14 mouse cellular contexts compared by ENCODE assay signal in genomic region chr1:88220336-88220735, GRCm38 (mm10). TPM values are rescaled to one million over a fixed set of nuclear protein-coding genes. Genes with fewer than 3 reads are reported as not detected.
DNase-seq lines count a peak whose midpoint lies in the region; ATAC-seq and TF ChIP-seq lines count a peak whose summit lies in the region.
"Had no signal": no experiment of that assay in that cellular context is flagged by ENCODE, and none has a peak within 500 bp of the region (broad histone marks: within the 10 kb centered on the region; RNA-seq: fewer than 3 reads in every experiment).

No protein-coding gene starts in this region.

- H3K4me1 ChIP-seq in embryonic facial prominence, embryonic 14.5 days (ENCODE audit: control insufficient read depth, insufficient read depth, low read length): no peaks in the 10 kb centered on the region
- H3K4me1 ChIP-seq in embryonic facial prominence, embryonic 10.5 days: no peaks in the 10 kb centered on the region
- no peaks in the 10 kb centered on the region for H3K4me1 ChIP-seq in lung, adult 2 months (ENCODE audit: control insufficient read depth, insufficient read depth, low read length)
- H3K4me1 ChIP-seq in limb, embryonic 10.5 days: no peaks in the 10 kb centered on the region

- no peak for TF ChIP-seq CTCF in lung, adult 2 months (IDR thresholded peaks at IDR 0.05; ENCODE audit: insufficient read depth, low read length)

- H3K9me3 ChIP-seq in embryonic facial prominence, embryonic 14.5 days (ENCODE audit: control insufficient read depth, low read length): peaks cover 15% of the 10 kb centered on the region
- peaks cover 10% of the 10 kb centered on the region for H3K9me3 ChIP-seq in embryonic facial prominence, embryonic 10.5 days
- peaks cover 24% of the 10 kb centered on the region for H3K9me3 ChIP-seq in limb, embryonic 10.5 days (replicated peaks)

- DNase-seq in embryonic facial prominence, embryonic 14.5 days (ENCODE audit: low spot score): peak; percentile 48
- DNase-seq in embryonic facial prominence, embryonic 10.5 days (ENCODE audit: low spot score): no peak
- DNase-seq in lung, adult 2 months: peak; percentile 7
- no peak for DNase-seq in lung, postnatal 36 days
- peak; percentile 1 to 2 for DNase-seq in CD8-positive naive resting alpha-beta T cell, adult 2 months (ENCODE audit: low read depth in 2 of 2, low spot score in 2 of 2)
- peak; percentile 38 for DNase-seq in limb, embryonic 10.5 days (ENCODE audit: low spot score)
- no peak for DNase-seq in natural killer cell, adult 2 months (ENCODE audit: low spot score in 2 of 2)
- DNase-seq: B cell, adult 2 months; cerebellum, postnatal 36 days; gastrocnemius, adult 2 months; kidney, adult 11 months; left cerebral cortex, postnatal 4 days had no signal

- ATAC-seq in embryonic facial prominence, embryonic 14.5 days (ENCODE audit: low read depth): no peak
- no peak for ATAC-seq in frontal cortex, adult (ENCODE audit: low TSS enrichment)

- no peak for TF ChIP-seq POLR2A in lung, adult 2 months (IDR thresholded peaks at IDR 0.05; ENCODE audit: borderline replicate concordance, extremely low read depth, low read depth, low read length)

- no peaks in the 10 kb centered on the region for H3K36me3 ChIP-seq in embryonic facial prominence, embryonic 14.5 days (ENCODE audit: control insufficient read depth, insufficient read depth, low read length)
- no peaks in the 10 kb centered on the region for H3K36me3 ChIP-seq in embryonic facial prominence, embryonic 10.5 days (replicated peaks)
- no peaks in the 10 kb centered on the region for H3K36me3 ChIP-seq in limb, embryonic 10.5 days

- H3K4me3 ChIP-seq in embryonic facial prominence, embryonic 14.5 days (ENCODE audit: low read depth, low read length): no peak overlapping the region
- no peak overlapping the region for H3K4me3 ChIP-seq in embryonic facial prominence, embryonic 10.5 days
- no peak overlapping the region for H3K4me3 ChIP-seq in lung, adult 2 months (replicated peaks; ENCODE audit: extremely low read depth, low read depth, low read length)
- no peak overlapping the region for H3K4me3 ChIP-seq in limb, embryonic 10.5 days
- H3K4me3 ChIP-seq: gastrocnemius, adult 2 months had no signal

- no peak overlapping the region for H3K4me2 ChIP-seq in embryonic facial prominence, embryonic 14.5 days (ENCODE audit: low read depth, low read length)

- no peaks in the 10 kb centered on the region for H3K27me3 ChIP-seq in embryonic facial prominence, embryonic 14.5 days (replicated peaks; ENCODE audit: control insufficient read depth, insufficient read depth, low read length)
- H3K27me3 ChIP-seq in embryonic facial prominence, embryonic 10.5 days (replicated peaks; ENCODE audit: low read depth, poor library complexity, severe bottlenecking): no peaks in the 10 kb centered on the region
- H3K27me3 ChIP-seq in limb, embryonic 10.5 days (ENCODE audit: low read depth, poor library complexity, severe bottlenecking): no peaks in the 10 kb centered on the region

- no peak overlapping the region for H3K27ac ChIP-seq in embryonic facial prominence, embryonic 14.5 days (replicated peaks; ENCODE audit: low read depth, low read length)
- no peak overlapping the region for H3K27ac ChIP-seq in embryonic facial prominence, embryonic 10.5 days (replicated peaks)
- no peak overlapping the region for H3K27ac ChIP-seq in limb, embryonic 10.5 days
- H3K27ac ChIP-seq: gastrocnemius, adult 2 months; macrophage had no signal

- H3K9ac ChIP-seq in embryonic facial prominence, embryonic 14.5 days (ENCODE audit: low read depth, low read length): no peak overlapping the region

RNA-seq across cellular contexts. Expression of gene Mroh2a, which starts 6.5 kb away (rescaled TPM):
- polyA plus RNA-seq in embryonic facial prominence, embryonic 14.5 days (2014; fragmentation: Nextera tagmentation; extraction: Ambion mirVana): 1.7 and 2.2 TPM in 2 replicates
- 1.0 and 1.1 TPM in 2 replicates for polyA plus RNA-seq in embryonic facial prominence, embryonic 10.5 days (2016; fragmentation: Nextera tagmentation; extraction: Ambion mirVana)
- 0.17 and 0.20 TPM in 2 replicates for polyA plus RNA-seq in lung, adult 2 months (2012; rRNA removed)
- polyA plus RNA-seq in limb, embryonic 10.5 days (2016; fragmentation: Nextera tagmentation; extraction: Ambion mirVana): 1.2 and 1.3 TPM in 2 replicates

RNA-seq across cellular contexts. Expression of gene Ugt1a1, which starts 8.6 kb away (rescaled TPM):
- polyA plus RNA-seq in embryonic facial prominence, embryonic 14.5 days (2014; fragmentation: Nextera tagmentation; extraction: Ambion mirVana): 0.93 and 1.6 TPM in 2 replicates
- polyA plus RNA-seq in embryonic facial prominence, embryonic 10.5 days (2016; fragmentation: Nextera tagmentation; extraction: Ambion mirVana): not detected in 2 replicates
- polyA plus RNA-seq in lung, adult 2 months (2012; rRNA removed): 0.11 and 1.3 TPM in 2 replicates
- 0.13 TPM in 1 of 2 replicates, not detected in the other for polyA plus RNA-seq in limb, embryonic 10.5 days (2016; fragmentation: Nextera tagmentation; extraction: Ambion mirVana)
- polyA plus RNA-seq: macrophage had no signal

RNA-seq across cellular contexts. Expression of gene Dnajb3, which starts 14.8 kb away (rescaled TPM):
- polyA plus RNA-seq in embryonic facial prominence, embryonic 14.5 days (2014; fragmentation: Nextera tagmentation; extraction: Ambion mirVana): 8.7 and 11.9 TPM in 2 replicates
- 10.6 and 12.2 TPM in 2 replicates for polyA plus RNA-seq in embryonic facial prominence, embryonic 10.5 days (2016; fragmentation: Nextera tagmentation; extraction: Ambion mirVana)
- polyA plus RNA-seq in lung, adult 2 months (2012; rRNA removed): 1.3 and 1.8 TPM in 2 replicates
- 8.9 and 10.4 TPM in 2 replicates for polyA plus RNA-seq in limb, embryonic 10.5 days (2016; fragmentation: Nextera tagmentation; extraction: Ambion mirVana)
- polyA plus RNA-seq: macrophage had no signal

RNA-seq across cellular contexts. Expression of gene Ugt1a2, which starts 19.9 kb away (rescaled TPM):
- polyA plus RNA-seq in embryonic facial prominence, embryonic 14.5 days (2014; fragmentation: Nextera tagmentation; extraction: Ambion mirVana): 0.22 TPM in 1 of 2 replicates, not detected in the other
- not detected in 2 replicates for polyA plus RNA-seq in embryonic facial prominence, embryonic 10.5 days (2016; fragmentation: Nextera tagmentation; extraction: Ambion mirVana)
- 0.11 and 0.12 TPM in 2 replicates for polyA plus RNA-seq in lung, adult 2 months (2012; rRNA removed)
- polyA plus RNA-seq in limb, embryonic 10.5 days (2016; fragmentation: Nextera tagmentation; extraction: Ambion mirVana): not detected in 2 replicates

RNA-seq across cellular contexts. Expression of gene Ugt1a5, which starts 54.5 kb away (rescaled TPM):
- not detected in 2 replicates for polyA plus RNA-seq in embryonic facial prominence, embryonic 14.5 days (2014; fragmentation: Nextera tagmentation; extraction: Ambion mirVana)
- polyA plus RNA-seq in embryonic facial prominence, embryonic 10.5 days (2016; fragmentation: Nextera tagmentation; extraction: Ambion mirVana): not detected in 2 replicates
- 0.06 and 0.36 TPM in 2 replicates for polyA plus RNA-seq in lung, adult 2 months (2012; rRNA removed)
- polyA plus RNA-seq in limb, embryonic 10.5 days (2016; fragmentation: Nextera tagmentation; extraction: Ambion mirVana): not detected in 2 replicates
- polyA plus RNA-seq: macrophage had no signal

Comparison
In these comparisons a context has a peak if more than half of its experiments do, and no peak if none do; other contexts are left out.
1. DNase-seq: peak in embryonic facial prominence, embryonic 14.5 days (single experiment), lung, adult 2 months (single experiment), CD8-positive naive resting alpha-beta T cell, adult 2 months (2 of 2) and limb, embryonic 10.5 days (single experiment); none in embryonic facial prominence, embryonic 10.5 days (single experiment), lung, postnatal 36 days (single experiment) and natural killer cell, adult 2 months (0 of 2).